In the genomic region with DNA sequence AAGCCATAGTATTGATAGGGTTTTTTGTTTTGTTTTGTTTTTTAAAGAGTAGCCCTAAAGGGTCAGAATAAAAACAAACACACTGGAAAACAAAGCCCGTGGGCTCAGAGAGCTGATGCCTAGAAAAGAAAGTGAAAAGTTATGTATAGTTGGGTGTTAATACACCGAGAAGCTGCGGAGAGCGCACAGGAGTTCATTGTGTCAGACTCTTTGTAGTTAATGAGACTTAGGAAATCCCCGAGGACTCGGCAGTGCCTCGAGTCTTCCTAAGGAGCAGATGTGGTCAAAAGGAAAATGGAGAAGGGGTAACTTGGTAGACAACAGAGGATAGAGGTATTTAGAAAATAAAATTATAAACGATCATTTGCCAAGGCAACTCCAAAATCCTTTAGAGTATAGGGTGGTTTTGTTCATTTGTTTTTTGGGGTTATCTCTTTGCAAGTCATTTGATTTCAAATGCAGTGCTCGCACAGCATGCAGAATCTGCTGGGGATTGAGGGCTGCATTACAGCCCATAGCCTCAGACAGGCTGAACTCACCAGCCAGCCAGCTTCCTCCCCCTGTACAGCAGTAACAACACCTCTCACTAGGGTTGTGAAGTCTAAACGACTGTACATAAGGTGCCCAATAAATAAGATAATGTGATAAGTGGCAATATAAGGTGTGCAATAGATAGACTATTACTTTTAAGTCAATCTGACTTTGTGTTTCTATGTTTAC, we compare ENCODE assay signal across 9 mouse cellular contexts. TPM values are rescaled to one million over a fixed set of nuclear protein-coding genes. Genes with fewer than 3 reads are reported as not detected.
A peak's percentile ranks its signal among the peaks of the same experiment; 100 is the strongest.
DNase-seq lines count a peak whose midpoint lies in the region; ATAC-seq and TF ChIP-seq lines count a peak whose summit lies in the region.
"Had no signal": no experiment of that assay in that cellular context is flagged by ENCODE, and none has a peak within 500 bp of the region (broad histone marks: within the 10 kb centered on the region; RNA-seq: fewer than 3 reads in every experiment).

No protein-coding gene starts in this region.

- H3K9me3 ChIP-seq in forebrain, embryonic 13.5 days (replicated peaks) = no peaks in the 10 kb centered on the region
- no peaks in the 10 kb centered on the region for H3K9me3 ChIP-seq in limb, embryonic 15.5 days
- no peaks in the 10 kb centered on the region for H3K9me3 ChIP-seq in stomach, postnatal 0 days (ENCODE audit: control insufficient read depth, low read length)

- ATAC-seq in forebrain, embryonic 13.5 days = no peak
- no peak for ATAC-seq in limb, embryonic 15.5 days (ENCODE audit: insufficient number of reproducible peaks, low FRiP score, low TSS enrichment, low read depth)
- peak; percentile 24; the same call in 1 of the 2 replicates for ATAC-seq in stomach, postnatal 0 days (ENCODE audit: low FRiP score, low TSS enrichment)

- peak overlapping the region; percentile 86 for H3K4me2 ChIP-seq in forebrain, embryonic 13.5 days
- H3K4me2 ChIP-seq in limb, embryonic 15.5 days = peak overlapping the region; percentile 67
- peak overlapping the region; percentile 58 for H3K4me2 ChIP-seq in stomach, postnatal 0 days (replicated peaks; ENCODE audit: low read depth)

- WGBS in spleen, adult 2 months = 17% methylated on average over 10 of the region's 10 CpGs
- 2% methylated on average over 10 of the region's 10 CpGs for WGBS in forebrain, embryonic 13.5 days
- WGBS in limb, embryonic 15.5 days = 6% methylated on average over 10 of the region's 10 CpGs
- 19% methylated on average over 10 of the region's 10 CpGs for WGBS in stomach, postnatal 0 days

- H3K36me3 ChIP-seq in spleen, adult 2 months (ENCODE audit: control insufficient read depth, insufficient read depth, low read length) = no peaks in the 10 kb centered on the region
- no peaks in the 10 kb centered on the region for H3K36me3 ChIP-seq in forebrain, embryonic 13.5 days (ENCODE audit: poor library complexity, severe bottlenecking)
- H3K36me3 ChIP-seq in limb, embryonic 15.5 days = 0 out of 2 replicates have a peak, but pooled peaks cover 7% of the 10 kb centered on the region
- no peaks in the 10 kb centered on the region for H3K36me3 ChIP-seq in stomach, postnatal 0 days (ENCODE audit: control insufficient read depth, insufficient read depth, low read length)

- H3K27ac ChIP-seq in spleen, adult 2 months (ENCODE audit: insufficient read depth, low read length) = no peak overlapping the region
- no peak overlapping the region for H3K27ac ChIP-seq in forebrain, embryonic 13.5 days
- H3K27ac ChIP-seq in limb, embryonic 15.5 days = no peak overlapping the region
- peak overlapping the region; percentile 37 for H3K27ac ChIP-seq in stomach, postnatal 0 days (replicated peaks)

- H3K9ac ChIP-seq in forebrain, embryonic 13.5 days = peak overlapping the region; percentile 72
- no peak overlapping the region for H3K9ac ChIP-seq in limb, embryonic 15.5 days
- peak overlapping the region; percentile 47; the same call in 1 of the 2 replicates for H3K9ac ChIP-seq in stomach, postnatal 0 days (ENCODE audit: low read length)

- H3K27me3 ChIP-seq in spleen, adult 2 months (ENCODE audit: control insufficient read depth, insufficient read depth, low read length) = 0 out of 2 replicates have a peak, but pooled peaks cover 4% of the 10 kb centered on the region
- peaks cover 7% of the 10 kb centered on the region; the same call in 1 of the 2 replicates for H3K27me3 ChIP-seq in forebrain, embryonic 13.5 days
- 0 out of 2 replicates have a peak, but pooled peaks cover 3% of the 10 kb centered on the region for H3K27me3 ChIP-seq in limb, embryonic 15.5 days
- no peaks in the 10 kb centered on the region for H3K27me3 ChIP-seq in stomach, postnatal 0 days (ENCODE audit: control insufficient read depth, insufficient read depth, low read length)

- peak overlapping the region; percentile 45; the same call in 1 of the 2 replicates for H3K4me3 ChIP-seq in spleen, adult 2 months (ENCODE audit: extremely low read depth, insufficient read depth, insufficient read length)
- peak overlapping the region; percentile 47 for H3K4me3 ChIP-seq in forebrain, embryonic 13.5 days
- peak overlapping the region; percentile 36 for H3K4me3 ChIP-seq in limb, embryonic 15.5 days
- H3K4me3 ChIP-seq in stomach, postnatal 0 days (ENCODE audit: low read depth, low read length) = peak overlapping the region; percentile 36
- H3K4me3 ChIP-seq: myocyte had no signal

- TF ChIP-seq CTCF in spleen, adult 2 months (IDR thresholded peaks at IDR 0.05; ENCODE audit: extremely low read depth, insufficient read depth, insufficient read length, insufficient replicate concordance) = no peak
- no peak for TF ChIP-seq CTCF in stomach, postnatal 0 days (IDR thresholded peaks at IDR 0.05; ENCODE audit: low read depth)

- TF ChIP-seq EP300 in stomach, postnatal 0 days (optimal IDR thresholded peaks at IDR 0.05) = no peak

- no peak for DNase-seq in spleen, adult 2 months (ENCODE audit: low read depth in 1 of 2, low spot score in 2 of 2)
- DNase-seq in spleen, postnatal 4 days (ENCODE audit: low spot score in 2 of 2) = no peak
- no peak for DNase-seq in stomach, postnatal 0 days (ENCODE audit: low spot score)
- no peak for DNase-seq in thymus, postnatal 14 days
- DNase-seq in frontal cortex, postnatal 14 days (ENCODE audit: low spot score in 2 of 2) = no peak
- DNase-seq in cerebellum, postnatal 25 days = no peak

- no peak for TF ChIP-seq POLR2A in spleen, adult 2 months (IDR thresholded peaks at IDR 0.05; ENCODE audit: low read depth, low read length)

- peaks cover 2% of the 10 kb centered on the region; the same call in 1 of the 2 replicates for H3K4me1 ChIP-seq in spleen, adult 2 months (ENCODE audit: control insufficient read depth, insufficient read depth, insufficient read length)
- peaks cover 12% of the 10 kb centered on the region for H3K4me1 ChIP-seq in forebrain, embryonic 13.5 days
- peaks cover 14% of the 10 kb centered on the region for H3K4me1 ChIP-seq in limb, embryonic 15.5 days
- peaks cover 3% of the 10 kb centered on the region; the same call in 1 of the 2 replicates for H3K4me1 ChIP-seq in stomach, postnatal 0 days (replicated peaks; ENCODE audit: control insufficient read depth, insufficient read depth)

RNA-seq across cellular contexts. Expression of a gene that starts 18.1 kb away (rescaled TPM):
- polyA plus RNA-seq in spleen, adult 2 months (2012; rRNA removed) = 22.2 and 22.6 TPM in 2 replicates
- polyA plus RNA-seq in forebrain, embryonic 13.5 days (2015; fragmentation: Nextera tagmentation; extraction: Ambion mirVana) = 24.0 and 33.0 TPM in 2 replicates
- polyA plus RNA-seq in limb, embryonic 15.5 days (2015; fragmentation: Nextera tagmentation; extraction: Ambion mirVana) = 60.4 and 64.6 TPM in 2 replicates
- polyA plus RNA-seq in stomach, postnatal 0 days (2015; fragmentation: Nextera tagmentation; extraction: Ambion mirVana) = 34.7 and 35.6 TPM in 2 replicates
